Mouse (Mus musculus) Patski (cell line): ENCODE results near the gene Cntn4. TPM values are rescaled to one million over a fixed set of nuclear protein-coding genes. Genes with fewer than 3 reads are reported as not detected.

Experiments
- ATAC-seq: fragments of 100-300 bp; one replicate; pipeline ENCODE4 v1.8.0; 2021
- CTCF ChIA-PET: fragments of 350-600 bp; sonication (Branson Sonifier 250); formaldehyde crosslinking; loops from one replicate; lab custom pipeline; 2022; ENCODE audit warnings: inconsistent platforms; lab: Charles Lee
- POLR2A ChIA-PET: fragments of 350-600 bp; sonication (Branson Sonifier 250); formaldehyde crosslinking; loops from one replicate; lab custom pipeline; 2022; ENCODE audit warnings: antibody characterized with exemption, inconsistent platforms; lab: Charles Lee
- DNase-seq: peaks from one replicate; pipeline ENCODE4 v3.0.0-alpha.2; 2011; ENCODE audit warnings: low read depth, low spot score
- H3K27me3 ChIP-seq: fragments of 371-371 bp; one replicate; pipeline ENCODE4 v1.5.1; 2021
- CTCF ChIP-seq: fragments of 100-300 bp; IDR thresholded peaks from one replicate; pipeline ENCODE4 v1.5.1; 2021
- in situ Hi-C: fragments of 300-500 bp; cut with MboI; formaldehyde crosslinking; loops from 3 replicates; pipeline ENCODE4 v1.11.1; 2018; ENCODE audit warnings: low pct_unique_long_range_greater_than_20kb, mixed read lengths
- polyA plus RNA-seq: library from polyadenylated mRNA; unstranded; gene quantifications from one replicate; pipeline ENCODE4 v1.2.3, GENCODE M21; 2021

Gene Cntn4
- polyA plus RNA-seq, 1 experiment from 2014 or later, result 0.06 TPM

DNA sequence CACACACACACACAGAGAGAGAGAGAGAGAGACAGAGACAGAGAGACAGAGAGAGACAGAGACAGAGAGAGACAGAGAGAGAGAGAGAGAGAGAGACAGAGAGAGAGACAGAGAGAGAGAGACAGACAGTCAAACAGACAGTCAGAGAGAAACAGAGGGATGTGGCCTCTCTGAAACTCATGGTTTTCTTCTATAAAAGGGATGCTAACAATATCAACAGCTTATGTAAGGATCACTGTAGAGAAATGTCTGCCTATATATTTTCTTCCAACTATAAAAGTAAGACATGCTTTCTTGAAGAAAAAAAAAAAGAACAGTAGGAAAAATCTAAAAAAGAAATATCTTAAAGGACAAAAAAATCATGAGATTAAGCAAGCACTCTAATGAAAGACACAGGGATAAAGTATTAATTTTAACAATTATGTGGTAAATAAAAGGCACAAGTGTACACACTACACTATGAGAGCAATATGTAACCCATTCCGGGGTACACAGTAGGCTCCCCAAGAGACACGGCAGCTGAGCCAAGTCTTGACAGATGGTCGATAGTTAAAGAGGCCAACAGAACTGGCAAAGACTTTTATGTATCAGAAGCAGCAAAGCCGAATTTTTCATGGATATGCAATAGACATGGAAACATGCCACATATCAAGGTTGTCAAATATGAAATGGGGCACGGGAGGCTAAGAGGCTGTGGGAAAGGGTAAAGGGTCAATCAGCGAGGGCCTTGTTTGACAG is 704.0 kb downstream of the Cntn4 start:
- ATAC-seq (no peak), DNase-seq (no peak)
- ChIA-PET CTCF (no interaction called here), POLR2A (no interaction called here)
- no peaks in the 10 kb centered on the region for H3K27me3 ChIP-seq
- in situ Hi-C loops, result no loop called here
- no peak for TF ChIP-seq CTCF

GRCm38 (mm10) chr6:106387833-106388406 is 710.5 kb downstream of the Cntn4 start:
- POLR2A ChIA-PET, result no interaction called here
- DNase-seq (no peak), ATAC-seq (no peak)
- TF ChIP-seq CTCF, result no peak
- CTCF ChIA-PET, result interaction anchor here (1.3 to 1.6 kb wide), 2 partner anchors 10 to 20 kb away, joined by 3 to 4 read pairs; no protein-coding TSS in a partner anchor
- H3K27me3 ChIP-seq, result peaks cover 25% of the 10 kb centered on the region
- in situ Hi-C loops, result no loop called here

- no peak for DNase-seq
- in situ Hi-C loops, result no loop called here
- no peak for TF ChIP-seq CTCF
- ChIA-PET CTCF (interaction anchor here (1.1 to 1.3 kb wide), 2 partner anchors 20 to 39 kb away, joined by 3 to 6 read pairs; no protein-coding TSS in a partner anchor), POLR2A (no interaction called here)
- no peak for ATAC-seq
- H3K27me3 ChIP-seq, result no peaks in the 10 kb centered on the region
These were observed 730.6 kb downstream of the Cntn4 start for GRCm38 (mm10) chr6:106408014-106408413.

DNA sequence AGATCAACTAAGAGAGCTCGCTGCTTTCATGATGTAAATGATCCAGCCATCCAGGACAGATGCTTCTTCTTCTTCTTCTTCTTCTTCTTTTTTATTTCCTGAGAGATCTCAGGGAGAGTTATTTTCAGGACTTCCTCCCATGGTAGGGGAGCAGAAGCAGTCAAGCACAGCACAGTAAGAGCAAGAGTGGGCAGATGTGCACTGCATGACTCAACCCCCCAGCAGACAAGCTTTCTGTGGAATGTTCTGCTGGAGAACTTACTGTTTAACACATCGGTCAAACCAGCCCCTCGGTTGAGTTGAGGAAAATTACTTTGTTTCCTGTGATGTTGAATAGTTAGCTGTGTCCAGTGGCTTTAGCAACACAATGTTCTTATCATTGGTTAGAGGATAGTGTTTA is 731.2 kb downstream of the Cntn4 start:
- no peak for TF ChIP-seq CTCF
- POLR2A ChIA-PET, result no interaction called here
- ATAC-seq (peak; percentile 82), DNase-seq (peak; percentile 10)
- CTCF ChIA-PET, result interaction anchor here (1.1 to 1.3 kb wide), 2 partner anchors 21 to 39 kb away, joined by 3 to 6 read pairs; no protein-coding TSS in a partner anchor
- in situ Hi-C loops, result no loop called here
- H3K27me3 ChIP-seq, result no peaks in the 10 kb centered on the region

- ChIA-PET POLR2A (no interaction called here), CTCF (no interaction called here)
- H3K27me3 ChIP-seq, result no peaks in the 10 kb centered on the region
- ATAC-seq, result no peak
- no peak for DNase-seq
- in situ Hi-C loops, result no loop called here
- TF ChIP-seq CTCF, result no peak
These were observed 745.5 kb downstream of the Cntn4 start for GRCm38 (mm10) chr6:106422947-106423346.

GRCm38 (mm10) chr6:106423471-106423870 is 746.0 kb downstream of the Cntn4 start:
- ATAC-seq (no peak), DNase-seq (no peak)
- CTCF ChIA-PET, result no interaction called here
- POLR2A ChIA-PET, result no interaction called here
- in situ Hi-C loops, result no loop called here
- no peaks in the 10 kb centered on the region for H3K27me3 ChIP-seq
- TF ChIP-seq CTCF, result no peak

- DNase-seq, result no peak
- no peaks in the 10 kb centered on the region for H3K27me3 ChIP-seq
- CTCF ChIA-PET, result no interaction called here
- POLR2A ChIA-PET, result no interaction called here
- in situ Hi-C loops, result no loop called here
- no peak for TF ChIP-seq CTCF
- ATAC-seq, result no peak
These were observed 749.2 kb downstream of the Cntn4 start for GRCm38 (mm10) chr6:106426615-106427014.

- TF ChIP-seq CTCF, result no peak
- ChIA-PET POLR2A (interaction anchor here (0.6 kb wide), 1 partner anchor 10 kb away, joined by 4 read pairs; no protein-coding TSS in a partner anchor), CTCF (no interaction called here)
- H3K27me3 ChIP-seq, result no peaks in the 10 kb centered on the region
- no peak for DNase-seq
- ATAC-seq, result no peak
- in situ Hi-C loops, result no loop called here
These were observed 754.0 kb downstream of the Cntn4 start for GRCm38 (mm10) chr6:106431466-106431865.

DNA sequence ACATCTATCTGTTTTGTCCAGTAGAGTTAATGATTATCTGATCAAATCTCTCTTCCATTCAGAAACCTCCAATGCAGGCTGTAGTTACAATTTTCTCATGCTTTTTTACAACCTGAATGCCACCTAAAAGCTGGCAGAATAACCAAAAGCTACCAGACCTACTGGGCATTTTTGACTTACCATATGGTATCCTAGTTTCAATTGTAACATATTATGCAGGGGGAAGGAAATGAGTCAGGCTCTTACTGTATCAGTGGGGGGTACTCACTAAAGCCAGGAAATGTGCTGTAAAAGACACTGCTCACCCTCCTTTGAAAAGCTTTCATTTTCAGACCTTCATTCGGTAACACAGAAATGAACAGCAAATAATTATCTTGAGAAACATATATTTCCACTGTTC is 763.3 kb downstream of the Cntn4 start:
- H3K27me3 ChIP-seq, result no peaks in the 10 kb centered on the region
- no peak for TF ChIP-seq CTCF

DNA sequence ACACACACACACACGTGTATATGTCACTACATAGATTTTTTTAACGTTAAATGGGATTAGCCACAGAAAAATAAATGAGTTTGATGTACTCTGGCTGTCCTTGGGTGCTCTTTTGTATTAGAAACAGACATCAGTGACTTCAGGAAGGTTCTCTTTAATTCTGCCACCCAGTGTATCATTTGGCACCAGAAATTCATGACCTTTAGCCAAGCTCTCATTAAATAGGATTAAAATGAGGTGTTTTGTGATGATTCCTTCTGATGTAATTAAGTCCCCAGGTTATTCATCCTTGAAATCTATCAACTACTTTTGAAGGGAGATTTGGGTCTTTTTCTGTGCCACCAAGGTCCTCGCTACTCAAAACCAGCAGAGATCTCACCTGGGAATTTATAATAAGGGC is 763.8 kb downstream of the Cntn4 start:
- no peak for DNase-seq
- ATAC-seq, result no peak
- in situ Hi-C loops, result no loop called here
- no peak for TF ChIP-seq CTCF
- POLR2A ChIA-PET, result no interaction called here
- H3K27me3 ChIP-seq, result no peaks in the 10 kb centered on the region
- CTCF ChIA-PET, result no interaction called here

More for the DNA sequence above, 763.3 kb downstream of the Cntn4 start:
- ATAC-seq (no peak), DNase-seq (no peak)
- POLR2A ChIA-PET, result no interaction called here
- in situ Hi-C loops, result no loop called here
- CTCF ChIA-PET, result no interaction called here

DNA sequence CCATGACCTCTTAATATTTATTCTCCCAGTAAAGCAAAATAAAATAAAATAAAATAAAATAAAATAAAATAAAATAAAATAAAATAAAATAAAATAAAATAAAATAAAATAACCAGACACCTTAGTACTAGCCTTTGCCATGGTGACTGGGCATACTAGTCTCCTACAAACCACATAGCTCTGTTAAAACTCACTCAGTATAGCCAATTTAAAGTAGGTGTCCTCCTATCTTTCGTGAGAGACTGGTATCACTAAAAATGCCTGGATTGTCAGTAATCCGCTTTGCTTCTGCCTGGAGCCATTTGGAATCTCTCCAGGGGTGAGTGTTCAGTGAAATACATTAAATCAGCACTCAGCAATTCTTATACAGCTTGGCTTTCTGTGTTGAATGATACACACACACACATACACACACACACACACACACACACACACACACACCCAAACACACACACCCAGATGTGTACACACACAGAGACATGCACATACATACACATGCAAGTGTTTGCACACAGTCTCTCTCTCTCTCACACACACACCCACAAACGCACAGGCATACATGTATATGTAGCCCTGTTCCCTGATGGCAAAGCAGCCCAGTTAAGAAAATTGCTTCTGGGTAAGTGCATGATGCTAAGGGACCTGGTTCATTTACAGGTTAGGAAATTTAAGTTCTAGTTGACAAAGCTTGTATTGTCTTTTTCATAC is 776.8 kb downstream of the Cntn4 start:
- CTCF ChIA-PET, result no interaction called here
- no peak for DNase-seq
- POLR2A ChIA-PET, result no interaction called here
- ATAC-seq, result no peak
- in situ Hi-C loops, result no loop called here
- H3K27me3 ChIP-seq, result peaks cover 15% of the 10 kb centered on the region
- TF ChIP-seq CTCF, result no peak
